14 mouse cellular contexts compared by ENCODE assay signal in genomic region chr1:37566344-37566743, GRCm38 (mm10).
"Had no signal": no experiment of that assay in that cellular context is flagged by ENCODE, and none has a peak within 500 bp of the region (broad histone marks: within the 10 kb centered on the region; RNA-seq: fewer than 3 reads in every experiment).

No protein-coding gene starts in this region.

- H3K36me3 ChIP-seq: limb, embryonic 13.5 days; liver, embryonic 15.5 days; midbrain, embryonic 10.5 days; neural tube, embryonic 15.5 days had no signal

- H3K27ac ChIP-seq: limb, embryonic 13.5 days; liver, embryonic 15.5 days; midbrain, embryonic 10.5 days; neural tube, embryonic 15.5 days had no signal

- H3K4me3 ChIP-seq: limb, embryonic 13.5 days; liver, embryonic 15.5 days; midbrain, embryonic 10.5 days; myocyte; neural tube, embryonic 15.5 days had no signal

- H3K4me1 ChIP-seq: limb, embryonic 13.5 days; liver, embryonic 15.5 days; neural tube, embryonic 15.5 days had no signal

- H3K9ac ChIP-seq: limb, embryonic 13.5 days; liver, embryonic 15.5 days; lung, embryonic 14.5 days; neural tube, embryonic 15.5 days had no signal

- H3K27me3 ChIP-seq: limb, embryonic 13.5 days; liver, embryonic 15.5 days; neural tube, embryonic 15.5 days had no signal

- H3K4me2 ChIP-seq: limb, embryonic 13.5 days; liver, embryonic 15.5 days; lung, embryonic 14.5 days; neural tube, embryonic 15.5 days had no signal

- DNase-seq: kidney, adult 11 months; kidney, postnatal 36 days; lung, embryonic 14.5 days; lung, postnatal 10 days; lung, postnatal 4 days; midbrain, embryonic 14.5 days; spleen, adult 18-20 months; thymus, adult 2 months; thymus, postnatal 25 days had no signal

- H3K9me3 ChIP-seq: limb, embryonic 13.5 days; liver, embryonic 15.5 days; midbrain, embryonic 10.5 days; neural tube, embryonic 15.5 days had no signal
